Mouse (Mus musculus) forebrain, embryonic 15.5 days (tissue): ENCODE data around the gene Atxn7. TPM values are rescaled to one million over a fixed set of nuclear protein-coding genes. Genes with fewer than 3 reads are reported as not detected.
"Not testable (repeated sequence)": the region's sequence is repeated elsewhere in the genome, so short reads cannot be mapped to it uniquely, and the experiment has no call there.

ENCODE experiments used
- ATAC-seq: fragments of 200-750 bp; cut with Nextera tagmentation; replicated peaks from 2 replicates; pipeline ENCODE4 v1.8.0; 2017; ENCODE audit warnings: mild to moderate bottlenecking, moderate TSS enrichment, moderate library complexity
- H3K27ac ChIP-seq: fragments of 300-500 bp; sonication (generic); replicated peaks from 2 replicates; pipeline ENCODE4 v1.5.1; 2015; ENCODE audit warnings: mild to moderate bottlenecking, inconsistent platforms
- H3K27me3 ChIP-seq: fragments of 300-500 bp; sonication (generic); 2 replicates; pipeline ENCODE4 v1.6.1; 2015; ENCODE audit warnings: inconsistent platforms
- H3K36me3 ChIP-seq: fragments of 300-500 bp; sonication (generic); 2 replicates; pipeline ENCODE4 v1.6.1; 2015; ENCODE audit warnings: mild to moderate bottlenecking, inconsistent platforms
- H3K4me1 ChIP-seq: fragments of 300-500 bp; sonication (generic); 2 replicates; pipeline ENCODE4 v1.6.1; 2015; ENCODE audit warnings: inconsistent platforms
- H3K4me2 ChIP-seq: fragments of 300-500 bp; sonication (generic); replicated peaks from 2 replicates; pipeline ENCODE4 v1.6.1; 2015; ENCODE audit warnings: mild to moderate bottlenecking, inconsistent platforms
- H3K4me3 ChIP-seq: fragments of 300-500 bp; sonication (generic); 2 replicates; pipeline ENCODE4 v1.5.1; 2015; ENCODE audit warnings: mild to moderate bottlenecking, inconsistent platforms
- H3K9ac ChIP-seq: fragments of 300-500 bp; sonication (generic); replicated peaks from 2 replicates; pipeline ENCODE4 v1.6.1; 2015; ENCODE audit warnings: mild to moderate bottlenecking, inconsistent platforms
- H3K9me3 ChIP-seq: fragments of 300-500 bp; sonication (generic); 2 replicates; pipeline ENCODE4 v1.6.1; 2016; ENCODE audit warnings: inconsistent platforms
- WGBS: fragments of 180-500 bp; shearing (Covaris S2); methylation state at CpG from one replicate; pipeline ENCODE4 v1.1.7; 2015; ENCODE audit warnings: mixed read lengths; 5-methylcytosine and 5-hydroxymethylcytosine counted together
- polyA plus RNA-seq: library from polyadenylated mRNA; unstranded; fragments of >200 nt; fragmentation: Nextera tagmentation; extraction: Ambion mirVana; gene quantifications from 2 replicates; pipeline ENCODE4 v1.2.1, GENCODE M21; 2015

Atxn7 gene
- polyA plus RNA-seq, 1 experiment from 2014 or later = 4.0 TPM

- Histone ChIP-seq H3K36me3 (no peaks in the 10 kb centered on the region), H3K4me3 (no peak overlapping the region), H3K27me3 (no peaks in the 10 kb centered on the region), H3K27ac (no peak overlapping the region), H3K9ac (no peak overlapping the region), H3K4me2 (no peak overlapping the region), H3K9me3 (no peaks in the 10 kb centered on the region), H3K4me1 (peaks cover 2% of the 10 kb centered on the region; the same call in 1 of the 2 replicates)
- 45% methylated on average over 2 of the region's 2 CpGs for WGBS
- ATAC-seq = no peak
These were observed 75.1 kb downstream of the Atxn7 start for GRCm38 (mm10) chr14:14036352-14036751.

- no peak overlapping the region for H3K4me3 ChIP-seq
- H3K27ac ChIP-seq = no peak overlapping the region
- H3K9me3 ChIP-seq = no peaks in the 10 kb centered on the region
- ATAC-seq = no peak
- H3K4me2 ChIP-seq = no peak overlapping the region
- WGBS = 87% methylated on average over 2 of the region's 2 CpGs
- H3K9ac ChIP-seq = no peak overlapping the region
- peaks cover 2% of the 10 kb centered on the region; the same call in 1 of the 2 replicates for H3K4me1 ChIP-seq
- H3K36me3 ChIP-seq = no peaks in the 10 kb centered on the region
- no peaks in the 10 kb centered on the region for H3K27me3 ChIP-seq
These were observed 77.0 kb downstream of the Atxn7 start for GRCm38 (mm10) chr14:14038233-14038632.

DNA sequence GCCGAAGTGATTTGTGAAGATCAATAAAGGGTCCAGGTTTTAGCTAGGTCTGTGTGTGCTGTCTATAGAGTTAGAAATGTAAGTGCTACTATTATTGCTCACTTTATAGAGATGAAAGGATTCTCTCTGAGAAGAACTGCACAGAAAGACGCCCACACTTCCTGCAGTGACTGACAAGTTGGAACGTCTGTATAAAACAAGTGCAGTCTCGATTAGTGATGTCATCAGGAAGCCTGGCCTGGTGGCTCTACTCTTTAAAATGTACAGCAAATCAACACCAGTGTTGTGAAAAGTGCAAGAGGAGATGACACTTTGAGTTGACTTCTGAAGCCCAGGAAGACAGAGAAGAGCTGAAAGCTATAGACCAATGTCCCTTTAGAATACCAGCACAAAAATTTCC, 81.1 kb downstream of the Atxn7 start:
- Histone ChIP-seq H3K27ac (no peak overlapping the region), H3K9me3 (no peaks in the 10 kb centered on the region), H3K36me3 (peaks cover 3% of the 10 kb centered on the region; the same call in 1 of the 2 replicates), H3K4me1 (no peaks in the 10 kb centered on the region), H3K27me3 (no peaks in the 10 kb centered on the region), H3K4me3 (no peak overlapping the region), H3K4me2 (no peak overlapping the region), H3K9ac (no peak overlapping the region)
- 43% methylated on average over 4 of the region's 4 CpGs for WGBS
- ATAC-seq = no peak

DNA sequence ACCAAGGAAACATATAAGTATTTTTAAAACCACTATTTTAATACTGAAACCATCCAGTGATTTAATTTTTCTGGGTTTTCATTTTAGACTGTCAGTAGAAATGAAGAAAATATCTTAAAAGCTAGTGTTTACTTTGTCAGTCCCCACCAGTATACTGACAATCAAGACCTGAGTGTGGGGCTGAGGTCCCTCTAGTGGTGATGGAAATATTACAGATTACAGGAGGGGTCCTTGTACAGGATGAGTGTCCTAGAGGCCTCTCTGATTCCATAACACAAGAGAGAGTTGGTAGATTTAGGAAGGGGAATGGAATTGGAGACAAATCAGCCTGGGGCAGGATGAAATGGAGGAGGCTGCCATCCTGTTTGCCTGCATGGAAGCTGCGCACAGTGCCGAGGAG, 93.1 kb downstream of the Atxn7 start:
- 86% methylated on average over 2 of the region's 2 CpGs for WGBS
- H3K27ac ChIP-seq = no peak overlapping the region
- ATAC-seq = peak; percentile 85
- no peaks in the 10 kb centered on the region for H3K9me3 ChIP-seq
- no peaks in the 10 kb centered on the region for H3K4me1 ChIP-seq
- no peak overlapping the region for H3K4me3 ChIP-seq
- H3K36me3 ChIP-seq = peaks cover 3% of the 10 kb centered on the region; the same call in 1 of the 2 replicates
- no peaks in the 10 kb centered on the region for H3K27me3 ChIP-seq
- H3K4me2 ChIP-seq = no peak overlapping the region
- no peak overlapping the region for H3K9ac ChIP-seq

DNA sequence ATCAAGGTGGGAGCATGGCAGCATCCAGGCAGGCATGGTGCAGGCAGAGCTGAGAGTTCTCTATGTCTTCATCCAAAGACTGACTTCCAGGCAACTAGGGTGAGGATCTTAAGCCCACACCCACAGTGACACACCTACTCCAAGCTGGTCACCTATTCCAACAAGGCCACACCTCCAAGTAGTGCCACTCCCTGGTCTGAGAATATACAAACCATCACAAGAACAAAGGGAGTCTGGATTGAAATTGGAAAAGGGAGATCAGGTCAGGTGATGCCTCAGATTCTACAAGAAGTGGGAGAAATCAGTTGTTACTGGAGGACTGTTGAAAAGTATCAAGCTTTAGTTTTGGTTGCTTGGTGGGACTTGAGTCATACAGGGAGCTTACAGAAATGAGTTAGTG, 98.4 kb downstream of the Atxn7 start:
- H3K4me2 ChIP-seq, H3K27me3 ChIP-seq, H3K36me3 ChIP-seq, H3K9me3 ChIP-seq, ATAC-seq, H3K27ac ChIP-seq, H3K9ac ChIP-seq, H3K4me3 ChIP-seq: not testable (repeated sequence)
- peaks cover 21% of the 10 kb centered on the region for H3K4me1 ChIP-seq

GRCm38 (mm10) chr14:14062531-14063245, 101.4 kb downstream of the Atxn7 start:
- no peaks in the 10 kb centered on the region for H3K9me3 ChIP-seq
- H3K36me3 ChIP-seq = no peaks in the 10 kb centered on the region
- H3K4me3 ChIP-seq = no peak overlapping the region
- peaks cover 40% of the 10 kb centered on the region for H3K4me1 ChIP-seq
- H3K27ac ChIP-seq = peak overlapping the region; percentile 19; the same call in 1 of the 2 replicates
- WGBS = 50% methylated on average over 11 of the region's 11 CpGs
- H3K27me3 ChIP-seq = no peaks in the 10 kb centered on the region
- H3K9ac ChIP-seq = no peak overlapping the region
- ATAC-seq = no peak
- H3K4me2 ChIP-seq = no peak overlapping the region

DNA sequence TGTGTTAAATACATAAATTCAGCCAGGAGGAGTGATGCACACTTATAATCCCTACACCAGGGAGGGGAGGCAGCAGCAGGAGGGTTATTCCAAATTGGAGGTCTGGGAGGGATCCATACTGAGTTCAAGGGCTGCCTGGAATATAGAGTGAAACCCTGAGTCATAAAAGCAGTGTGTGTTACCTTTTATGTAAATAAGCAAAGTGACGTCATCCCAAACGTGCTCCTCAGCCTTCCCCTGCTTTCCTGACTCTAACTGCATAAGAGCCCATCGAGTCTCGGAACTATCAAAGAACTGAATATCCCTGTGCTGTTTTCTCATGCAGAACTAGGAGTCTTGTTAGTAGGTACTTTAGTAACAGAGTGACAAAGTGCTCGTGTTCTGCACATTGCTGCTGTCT, 102.1 kb downstream of the Atxn7 start:
- no peak overlapping the region for H3K4me2 ChIP-seq
- peaks cover 47% of the 10 kb centered on the region for H3K4me1 ChIP-seq
- 15% methylated on average over 5 of the region's 5 CpGs for WGBS
- H3K9ac ChIP-seq = no peak overlapping the region
- no peak overlapping the region for H3K4me3 ChIP-seq
- no peaks in the 10 kb centered on the region for H3K9me3 ChIP-seq
- peak overlapping the region; percentile 19; the same call in 1 of the 2 replicates for H3K27ac ChIP-seq
- 0 out of 2 replicates have a peak, but pooled peaks have one; percentile 14 for ATAC-seq
- no peaks in the 10 kb centered on the region for H3K27me3 ChIP-seq
- no peaks in the 10 kb centered on the region for H3K36me3 ChIP-seq

DNA sequence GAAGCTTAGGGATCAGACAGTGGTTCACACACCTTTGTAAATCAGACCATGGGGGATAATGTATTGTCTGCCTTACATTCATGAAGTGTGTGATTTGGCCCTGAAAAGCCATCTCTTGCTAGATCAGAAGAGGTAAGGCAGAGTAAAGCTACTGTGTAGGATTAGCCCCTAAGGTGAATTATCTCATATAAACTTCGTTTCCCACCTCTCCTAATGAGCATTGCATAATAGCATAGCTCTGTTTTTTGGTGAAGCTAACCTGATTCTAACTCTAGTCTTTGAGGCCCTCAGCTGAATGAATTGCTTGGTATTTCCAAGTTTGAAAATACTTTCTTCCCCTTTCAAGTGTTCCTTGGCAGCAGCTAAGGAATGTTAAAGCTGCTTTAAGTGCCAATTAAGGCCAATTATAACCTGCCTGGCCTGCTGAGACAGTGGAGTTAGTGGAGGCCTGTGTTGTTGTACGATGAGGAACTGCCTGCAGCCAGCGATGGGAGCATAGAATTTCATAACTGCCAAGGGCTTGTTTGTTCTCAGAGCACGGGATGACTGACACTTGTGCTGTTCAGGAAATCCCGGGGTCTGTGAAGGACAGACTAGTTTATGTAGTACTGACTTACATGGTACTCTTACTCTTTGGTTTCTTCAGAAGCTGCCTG, 103.4 kb downstream of the Atxn7 start:
- ATAC-seq = peak; percentile 68
- H3K4me1 ChIP-seq = peaks cover 53% of the 10 kb centered on the region
- H3K9me3 ChIP-seq = no peaks in the 10 kb centered on the region
- H3K4me2 ChIP-seq = no peak overlapping the region
- no peak overlapping the region for H3K4me3 ChIP-seq
- H3K27ac ChIP-seq = peak overlapping the region; percentile 70
- 4% methylated on average over 5 of the region's 5 CpGs for WGBS
- H3K36me3 ChIP-seq = no peaks in the 10 kb centered on the region
- H3K27me3 ChIP-seq = no peaks in the 10 kb centered on the region
- H3K9ac ChIP-seq = no peak overlapping the region

GRCm38 (mm10) chr14:14065142-14065498, 103.9 kb downstream of the Atxn7 start:
- Histone ChIP-seq H3K4me2 (no peak overlapping the region), H3K4me3 (no peak overlapping the region), H3K9me3 (no peaks in the 10 kb centered on the region), H3K36me3 (no peaks in the 10 kb centered on the region), H3K27me3 (no peaks in the 10 kb centered on the region), H3K27ac (peak overlapping the region; percentile 70), H3K9ac (no peak overlapping the region), H3K4me1 (peaks cover 58% of the 10 kb centered on the region)
- 10% methylated on average over 4 of the region's 4 CpGs for WGBS
- peak; percentile 35 for ATAC-seq

DNA sequence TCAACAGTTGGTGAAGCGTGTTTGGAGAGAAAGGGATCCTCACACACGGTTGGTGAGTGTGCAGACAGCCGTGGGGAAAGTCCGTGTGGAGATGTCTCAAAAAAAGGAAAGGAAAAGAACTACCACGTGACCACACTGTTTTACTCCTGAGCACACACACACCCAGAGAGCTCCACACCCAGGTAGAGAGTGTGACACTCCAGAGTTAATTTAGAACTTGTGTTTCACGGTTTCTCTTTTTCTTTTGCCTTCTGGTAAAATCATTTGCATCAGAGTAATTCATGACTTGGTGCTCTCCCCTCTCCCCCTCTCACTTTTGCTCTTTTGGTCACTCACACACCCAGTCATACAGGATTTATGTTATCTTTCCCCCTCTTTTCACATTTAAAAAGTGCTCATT, 105.0 kb downstream of the Atxn7 start:
- Histone ChIP-seq H3K9me3 (no peaks in the 10 kb centered on the region), H3K27ac (peak overlapping the region; percentile 70), H3K4me3 (no peak overlapping the region), H3K27me3 (no peaks in the 10 kb centered on the region), H3K4me2 (no peak overlapping the region), H3K36me3 (no peaks in the 10 kb centered on the region), H3K9ac (no peak overlapping the region), H3K4me1 (peaks cover 69% of the 10 kb centered on the region)
- ATAC-seq = no peak
- WGBS = 42% methylated on average over 6 of the region's 6 CpGs

GRCm38 (mm10) chr14:14067648-14068472, 106.6 kb downstream of the Atxn7 start:
- H3K4me3 ChIP-seq = no peak overlapping the region
- ATAC-seq = no peak
- H3K4me2 ChIP-seq = peak overlapping the region; percentile 30
- H3K4me1 ChIP-seq = peaks cover 70% of the 10 kb centered on the region
- no peaks in the 10 kb centered on the region for H3K9me3 ChIP-seq
- WGBS = 6% methylated on average over 10 of the region's 10 CpGs
- peak overlapping the region; percentile 69 for H3K27ac ChIP-seq
- no peak overlapping the region; the same call in 1 of the 2 replicates for H3K9ac ChIP-seq
- H3K36me3 ChIP-seq = no peaks in the 10 kb centered on the region
- no peaks in the 10 kb centered on the region for H3K27me3 ChIP-seq

DNA sequence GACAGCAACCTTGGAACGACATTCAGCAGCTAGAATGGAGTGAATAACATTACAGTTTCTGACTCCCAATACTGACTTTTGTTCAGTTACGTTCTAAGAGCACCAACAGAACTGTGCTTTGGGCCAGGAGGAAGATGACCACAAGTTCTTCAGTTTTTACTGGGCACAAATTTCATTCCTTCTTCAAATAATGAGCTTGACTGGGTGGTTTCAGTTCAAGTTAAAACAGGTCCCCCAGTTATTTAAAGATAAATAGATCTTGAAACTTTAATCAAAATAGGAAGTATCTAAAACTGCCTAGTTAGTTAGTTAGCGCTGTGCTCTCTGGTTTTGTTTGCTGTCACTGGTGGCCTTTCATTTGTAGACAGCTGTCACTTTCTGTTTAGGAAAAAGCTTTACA, 107.3 kb downstream of the Atxn7 start:
- H3K9me3 ChIP-seq = no peaks in the 10 kb centered on the region
- no peak for ATAC-seq
- H3K4me2 ChIP-seq = no peak overlapping the region
- H3K9ac ChIP-seq = no peak overlapping the region
- no peaks in the 10 kb centered on the region for H3K27me3 ChIP-seq
- no peak overlapping the region for H3K4me3 ChIP-seq
- peak overlapping the region; percentile 69 for H3K27ac ChIP-seq
- 12% methylated on average over 3 of the region's 3 CpGs for WGBS
- H3K4me1 ChIP-seq = peaks cover 63% of the 10 kb centered on the region
- no peaks in the 10 kb centered on the region for H3K36me3 ChIP-seq
